Mouse (Mus musculus): ENCODE data around the gene Ccnb3.
"Not testable (repeated sequence)": the region's sequence is repeated elsewhere in the genome, so short reads cannot be mapped to it uniquely, and the experiment has no call there.

Ccnb3 gene

DNA sequence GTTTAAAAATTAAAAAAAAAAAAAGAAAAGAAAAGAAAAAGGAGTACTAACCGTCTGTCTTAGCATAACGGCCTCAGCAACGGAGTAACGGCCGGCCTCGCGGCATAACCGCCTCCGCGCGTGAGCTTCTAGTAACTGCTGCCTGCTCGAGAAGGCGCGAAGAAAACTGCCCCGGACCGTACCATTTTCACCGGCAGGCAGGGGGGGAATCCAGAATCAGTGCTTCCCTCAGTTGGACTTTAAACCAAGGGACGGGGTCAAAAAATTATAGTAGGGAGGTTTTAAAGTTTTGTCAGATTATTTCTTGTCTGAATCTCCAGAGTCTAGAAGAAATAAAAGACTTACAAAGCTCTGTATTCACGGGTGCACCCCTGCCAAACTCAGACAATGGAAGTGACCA lies at the start of gene Ccnb3:
Ccnb3 (minus strand) TSS at position 101 of the 400 bp plus-strand sequence.
- no peak for DNase-seq (ENCODE audit: low read depth, low spot score)

GRCm38 (mm10) chrX:7090323-7090722 lies 48.9 kb upstream of the Ccnb3 start:
- no peak for DNase-seq (ENCODE audit: low read depth, low spot score)

GRCm38 (mm10) chrX:7085878-7086277 lies 44.5 kb upstream of the Ccnb3 start:
- DNase-seq (ENCODE audit: low read depth, low spot score) = no peak

- DNase-seq (ENCODE audit: low read depth, low spot score) = no peak
Measured at GRCm38 (mm10) chrX:7079820-7080429, 38.5 kb upstream of the Ccnb3 start.

GRCm38 (mm10) chrX:7068002-7068401 lies 26.6 kb upstream of the Ccnb3 start:
- no peak for DNase-seq (ENCODE audit: low read depth, low spot score)

DNA sequence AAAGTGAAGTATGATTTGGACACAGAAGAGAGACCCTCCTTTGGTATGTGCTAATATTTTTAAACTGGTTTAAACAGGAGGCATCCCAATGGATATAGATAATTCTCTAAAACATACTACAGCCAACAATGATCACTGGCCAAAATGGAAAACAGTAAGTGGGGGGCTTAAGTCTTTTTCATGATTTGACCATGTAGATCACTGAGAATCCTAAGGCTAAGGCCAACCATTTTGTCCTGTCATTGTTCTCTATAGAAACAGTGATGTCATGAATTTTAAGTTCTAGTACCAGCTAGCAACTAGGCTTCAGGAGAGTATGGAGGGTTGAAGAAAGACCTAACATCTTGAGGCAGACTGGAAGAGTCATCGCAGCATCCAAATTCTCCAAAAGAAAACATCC lies 25.8 kb upstream of the Ccnb3 start, which contains the start of gene Akap4:
Akap4 (plus strand) TSS at position 301 of the 400 bp plus-strand sequence.
- no peak for DNase-seq (ENCODE audit: low read depth, low spot score)

- DNase-seq (ENCODE audit: low read depth, low spot score) = no peak
Measured at GRCm38 (mm10) chrX:7064109-7064508, 22.7 kb upstream of the Ccnb3 start.

DNA sequence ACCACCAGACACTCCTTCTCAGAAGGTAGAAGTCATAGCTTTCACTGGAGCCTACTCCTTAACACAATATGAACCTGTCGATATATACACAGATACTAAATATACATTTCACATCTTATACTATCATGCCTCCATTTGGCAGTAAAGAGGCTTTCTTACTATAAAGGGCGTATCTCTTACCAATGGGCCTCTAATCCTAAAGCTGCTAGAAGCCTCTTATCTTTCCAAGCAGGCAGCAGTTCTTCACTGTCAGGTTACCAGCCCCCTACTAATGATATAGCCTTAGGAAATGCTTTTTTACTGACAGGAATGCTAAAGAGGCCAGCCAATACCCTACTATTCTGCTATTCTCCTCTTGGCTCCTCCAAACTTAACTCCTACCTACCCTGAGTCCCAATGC lies 16.2 kb upstream of the Ccnb3 start:
- no peak for DNase-seq (ENCODE audit: low read depth, low spot score)

GRCm38 (mm10) chrX:7057056-7057455 lies 15.6 kb upstream of the Ccnb3 start:
- no peak for DNase-seq (ENCODE audit: low read depth, low spot score)

DNA sequence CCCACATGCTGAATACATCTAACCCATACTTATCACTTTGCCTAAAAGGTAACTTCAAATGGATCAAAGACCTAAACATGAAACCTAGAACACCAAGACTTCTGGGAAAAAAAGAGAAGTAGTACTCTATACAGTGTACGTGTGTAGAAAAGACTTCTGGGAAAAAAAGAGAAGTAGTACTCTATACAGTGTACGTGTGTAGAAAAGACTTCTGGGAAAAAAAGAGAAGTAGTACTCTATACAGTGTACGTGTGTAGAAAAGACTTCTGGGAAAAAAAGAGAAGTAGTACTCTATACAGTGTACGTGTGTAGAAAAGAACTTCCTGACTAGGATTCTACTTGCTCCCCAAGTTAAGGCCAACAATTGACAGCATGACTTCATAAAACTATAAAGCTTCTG lies 57.5 kb downstream of the Ccnb3 start:
- DNase-seq (ENCODE audit: low read depth, low spot score) = not testable (repeated sequence)

GRCm38 (mm10) chrX:6971956-6972355 lies 69.5 kb downstream of the Ccnb3 start:
- DNase-seq (ENCODE audit: low read depth, low spot score) = no peak

- no peak for DNase-seq (ENCODE audit: low read depth, low spot score)
Measured at GRCm38 (mm10) chrX:6968598-6968997, 72.8 kb downstream of the Ccnb3 start.
